Mouse (Mus musculus) cerebellum, adult 2 months (tissue): ENCODE measurements at regions not wholly inside any gene's neighbourhood (a gene's known extent, or its start where the extent isn't known, plus 50 kb on each side); places are given as distances from the start of the nearest gene placed in this dataset.
A peak's percentile ranks its signal among the peaks of the same experiment; 100 is the strongest.

Source experiments
- DNase-seq, 2 experiments: peaks; one replicate each; pipeline ENCODE4 v3.0.0; 2021
- H3K27ac ChIP-seq: fragments of 200-500 bp; 2 replicates; pipeline ENCODE4 v1.5.1; 2012; ENCODE audit warnings: low read length, control low read depth, inconsistent platforms; ENCODE audit not compliant: insufficient read depth
- H3K27me3 ChIP-seq: fragments of 200-500 bp; 2 replicates; pipeline ENCODE4 v1.6.1; 2012; ENCODE audit warnings: inconsistent platforms, mild to moderate bottlenecking, low read length, moderate library complexity; ENCODE audit not compliant: control insufficient read depth, insufficient read depth
- H3K4me1 ChIP-seq: fragments of 200-500 bp; 2 replicates; pipeline ENCODE4 v1.6.1; 2011; ENCODE audit warnings: low read length; ENCODE audit not compliant: control insufficient read depth, insufficient read depth
- H3K4me3 ChIP-seq: fragments of 200-500 bp; replicated peaks from 2 replicates; pipeline ENCODE3; 2011; ENCODE audit warnings: mild to moderate bottlenecking, low read depth, low read length, control low read depth; ENCODE audit not compliant: insufficient read depth
- CTCF ChIP-seq: fragments of 200-500 bp; IDR thresholded peaks from 2 replicates; pipeline ENCODE4 v1.5.1; 2011; ENCODE audit warnings: low read depth, mild to moderate bottlenecking, control low read depth, low read length, moderate library complexity, borderline replicate concordance; ENCODE audit not compliant: insufficient read depth
- POLR2A ChIP-seq: fragments of 200-500 bp; IDR thresholded peaks from 2 replicates; pipeline ENCODE4 v1.6.1; 2011; ENCODE audit warnings: low read length, control low read depth, borderline replicate concordance; ENCODE audit not compliant: insufficient read depth
- WGBS: fragments of 180-500 bp; shearing (Covaris S2); methylation state at CpG from one replicate; pipeline ENCODE4 v1.1.7; 2018; 5-methylcytosine and 5-hydroxymethylcytosine counted together

DNA sequence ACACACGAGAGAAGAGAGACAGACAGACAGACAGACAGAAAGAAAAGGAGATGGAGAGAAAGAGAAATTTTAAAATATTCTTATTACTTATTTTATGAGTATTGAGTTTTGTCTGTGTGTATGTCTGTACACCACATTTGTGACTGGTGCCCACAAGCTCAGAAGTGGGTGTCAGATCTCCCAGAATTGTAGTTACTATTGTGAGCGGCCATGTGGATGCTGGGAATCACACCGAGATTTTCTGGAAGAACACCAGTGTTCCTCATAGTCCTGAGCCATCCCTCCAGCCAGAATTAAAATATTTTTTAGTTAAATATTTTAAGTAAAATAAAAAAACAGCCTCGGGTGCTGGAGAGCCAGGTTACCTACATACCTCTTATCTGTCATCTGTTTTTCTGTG lies 110.6 kb upstream of the Med13l start:
- 84% methylated on average over 4 of the region's 4 CpGs for WGBS
- H3K27me3 ChIP-seq, result no peaks in the 10 kb centered on the region
- H3K4me3 ChIP-seq, result no peak overlapping the region
- no peak overlapping the region for H3K27ac ChIP-seq
- TF ChIP-seq POLR2A (no peak), CTCF (no peak)
- DNase-seq, result no peak
- H3K4me1 ChIP-seq, result no peaks in the 10 kb centered on the region

- WGBS, result 81% methylated on average over 2 of the region's 2 CpGs
- TF ChIP-seq POLR2A, result no peak
- no peak for TF ChIP-seq CTCF
- no peaks in the 10 kb centered on the region for H3K4me1 ChIP-seq
- H3K27me3 ChIP-seq, result no peaks in the 10 kb centered on the region
- H3K27ac ChIP-seq, result no peak overlapping the region
- H3K4me3 ChIP-seq, result no peak overlapping the region
- DNase-seq, result no peak
Measured at GRCm38 (mm10) chr5:118452052-118452451, 108.4 kb upstream of the Med13l start.

GRCm38 (mm10) chr5:118454096-118454495 lies 106.4 kb upstream of the Med13l start:
- Histone ChIP-seq H3K4me3 (no peak overlapping the region), H3K27me3 (no peaks in the 10 kb centered on the region; the same call in 1 of the 2 replicates), H3K27ac (no peak overlapping the region), H3K4me1 (no peaks in the 10 kb centered on the region)
- TF ChIP-seq POLR2A (no peak), CTCF (no peak)
- no peak for DNase-seq
- WGBS, result 93% methylated on average over 1 of the region's 1 CpGs

- 13% methylated on average over 16 of the region's 16 CpGs for WGBS
- H3K4me3 ChIP-seq, result peak overlapping the region; percentile 28
- no peaks in the 10 kb centered on the region for H3K4me1 ChIP-seq
- DNase-seq, result peak; percentile 19 to 51
- TF ChIP-seq POLR2A (no peak), CTCF (no peak)
- H3K27me3 ChIP-seq, result no peaks in the 10 kb centered on the region; the same call in 1 of the 2 replicates
- H3K27ac ChIP-seq, result no peak overlapping the region
Measured at GRCm38 (mm10) chr5:118458727-118459390, 101.6 kb upstream of the Med13l start.

DNA sequence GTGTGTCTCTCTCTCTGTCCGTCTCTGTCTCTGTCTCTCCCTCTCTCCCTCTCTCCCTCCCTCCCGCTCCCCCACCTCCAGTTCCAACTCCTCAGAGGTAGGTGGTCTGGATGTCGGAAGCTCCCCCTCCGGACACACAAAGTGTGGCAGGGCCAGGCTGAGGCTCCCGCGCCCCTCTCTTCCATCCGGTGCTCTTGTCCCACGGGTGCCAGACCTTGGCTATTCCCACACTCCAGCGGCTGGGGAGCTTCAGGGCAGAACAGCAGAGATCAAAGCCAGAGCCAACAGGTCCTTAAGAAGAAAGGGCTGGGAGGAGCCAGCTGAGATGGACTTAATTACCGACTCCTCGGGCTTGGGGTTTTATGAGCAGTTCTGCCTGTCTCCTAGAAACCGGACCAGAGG lies 101.1 kb upstream of the Med13l start:
- H3K4me3 ChIP-seq, result no peak overlapping the region
- no peak for DNase-seq
- WGBS, result 5% methylated on average over 12 of the region's 12 CpGs

DNA sequence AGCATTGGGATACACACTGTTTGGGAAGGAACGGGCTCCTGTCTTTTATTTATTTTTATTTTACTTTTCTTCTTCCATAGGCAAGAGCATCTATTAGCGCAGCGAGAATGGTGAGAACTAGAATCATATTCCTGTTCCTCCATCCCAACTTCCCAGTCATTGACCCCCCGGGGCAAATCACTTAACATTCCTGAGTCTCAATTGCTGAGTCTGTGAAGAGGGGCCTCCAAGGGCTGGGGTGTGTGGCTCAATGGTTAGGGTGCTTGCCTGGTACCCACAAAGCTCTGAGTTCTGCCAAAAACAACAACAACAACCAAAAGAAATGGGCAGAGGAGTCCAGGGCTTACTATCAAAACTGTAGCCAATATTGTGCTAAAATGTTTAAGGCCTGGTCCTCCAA lies 98.5 kb upstream of the Med13l start:
- H3K27me3 ChIP-seq, result no peaks in the 10 kb centered on the region; the same call in 1 of the 2 replicates
- no peak for DNase-seq
- 86% methylated on average over 4 of the region's 4 CpGs for WGBS

More for the DNA sequence above, 101.1 kb upstream of the Med13l start:
- Histone ChIP-seq H3K4me1 (no peaks in the 10 kb centered on the region), H3K27me3 (no peaks in the 10 kb centered on the region; the same call in 1 of the 2 replicates), H3K27ac (no peak overlapping the region)
- no peak for TF ChIP-seq POLR2A
- TF ChIP-seq CTCF, result no peak

DNA sequence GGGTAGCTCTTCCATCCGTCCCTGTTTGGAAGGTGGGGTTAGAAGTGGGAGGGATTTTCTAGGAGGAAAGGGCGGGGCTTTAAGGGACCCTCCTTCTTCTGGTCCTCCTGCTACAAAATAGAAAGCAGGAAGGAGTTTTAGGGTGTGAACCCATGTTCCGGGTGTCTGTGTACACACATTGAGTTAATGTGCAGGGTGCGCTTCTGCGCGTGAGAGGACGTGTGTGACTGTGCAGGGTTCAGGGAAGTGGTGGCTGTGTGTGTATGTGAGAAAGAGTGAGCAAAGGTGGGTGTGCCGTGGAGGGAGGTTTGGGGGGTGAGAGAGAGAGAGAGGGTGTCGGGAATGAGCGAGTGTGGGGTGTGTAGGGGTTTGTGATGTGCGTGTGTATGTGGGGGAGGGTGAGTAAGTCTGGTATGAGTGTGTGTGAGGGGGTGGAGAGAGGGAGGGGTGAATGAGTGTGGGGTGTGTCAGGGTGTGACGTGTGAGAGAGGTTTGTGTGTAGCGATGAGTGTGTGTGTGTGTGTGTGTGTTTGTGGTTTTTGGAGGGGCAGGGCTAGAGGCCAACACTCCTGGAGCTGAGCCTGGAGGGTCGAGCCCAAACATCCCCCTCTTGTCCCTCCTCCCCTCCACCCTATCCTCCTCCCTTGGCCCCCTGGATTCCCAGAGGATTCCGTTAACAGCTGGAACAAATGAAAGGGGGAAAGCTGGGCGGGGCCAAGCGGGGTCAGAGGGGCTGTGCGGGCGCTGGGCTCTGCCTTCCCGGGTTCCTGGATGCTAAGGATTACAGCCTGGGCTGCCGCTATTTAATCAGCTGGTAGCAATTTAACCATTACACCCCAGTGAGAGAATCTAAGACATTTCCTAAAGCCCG lies 95.3 kb upstream of the Med13l start:
- Histone ChIP-seq H3K4me1 (no peaks in the 10 kb centered on the region), H3K4me3 (no peak overlapping the region), H3K27ac (no peak overlapping the region), H3K27me3 (no peaks in the 10 kb centered on the region; the same call in 1 of the 2 replicates)
- no peak for DNase-seq
- no peak for TF ChIP-seq CTCF
- no peak for TF ChIP-seq POLR2A
- WGBS, result 19% methylated on average over 22 of the region's 22 CpGs

More for the DNA sequence above, 98.5 kb upstream of the Med13l start:
- no peak for TF ChIP-seq CTCF
- no peak for TF ChIP-seq POLR2A
- no peak overlapping the region for H3K27ac ChIP-seq
- H3K4me1 ChIP-seq, result no peaks in the 10 kb centered on the region
- no peak overlapping the region for H3K4me3 ChIP-seq

GRCm38 (mm10) chr5:118465991-118466750 lies 94.3 kb upstream of the Med13l start:
- 28% methylated on average over 10 of the region's 10 CpGs for WGBS
- DNase-seq, result no peak
- no peak overlapping the region for H3K27ac ChIP-seq
- TF ChIP-seq CTCF (no peak), POLR2A (no peak)
- no peaks in the 10 kb centered on the region; the same call in 1 of the 2 replicates for H3K27me3 ChIP-seq
- H3K4me3 ChIP-seq, result no peak overlapping the region
- H3K4me1 ChIP-seq, result no peaks in the 10 kb centered on the region
